17 mouse cellular contexts compared by ENCODE assay signal in genomic region chr14:75351626-75352025, GRCm38 (mm10).
"Had no signal": no experiment of that assay in that cellular context is flagged by ENCODE, and none has a peak within 500 bp of the region (broad histone marks: within the 10 kb centered on the region; RNA-seq: fewer than 3 reads in every experiment).

No protein-coding gene starts in this region.

- H3K4me2 ChIP-seq: lung, embryonic 15.5 days; midbrain, embryonic 13.5 days; midbrain, embryonic 15.5 days; neural tube, embryonic 12.5 days; stomach, embryonic 15.5 days had no signal

- DNase-seq: liver, postnatal 0 days; lung, adult 2 months; lung, postnatal 14 days; lung, postnatal 36 days; right cerebral cortex, postnatal 14 days; thymus, adult 2 months; thymus, postnatal 25 days; thymus, postnatal 4 days had no signal

- H3K9me3 ChIP-seq: lung, embryonic 15.5 days; megakaryocyte, embryonic 14.5 days; midbrain, embryonic 13.5 days; midbrain, embryonic 15.5 days; neural tube, embryonic 12.5 days; stomach, embryonic 15.5 days had no signal

- H3K27me3 ChIP-seq: lung, embryonic 15.5 days; megakaryocyte, embryonic 14.5 days; midbrain, embryonic 13.5 days; midbrain, embryonic 15.5 days; neural tube, embryonic 12.5 days; stomach, embryonic 15.5 days had no signal

- H3K9ac ChIP-seq: liver, postnatal 0 days; lung, embryonic 15.5 days; midbrain, embryonic 13.5 days; midbrain, embryonic 15.5 days; neural tube, embryonic 12.5 days; stomach, embryonic 15.5 days had no signal

- H3K4me3 ChIP-seq: lung, embryonic 15.5 days; megakaryocyte, embryonic 14.5 days; midbrain, embryonic 13.5 days; midbrain, embryonic 15.5 days; neural tube, embryonic 12.5 days; stomach, embryonic 15.5 days had no signal

- H3K27ac ChIP-seq: lung, embryonic 15.5 days; macrophage; midbrain, embryonic 13.5 days; midbrain, embryonic 15.5 days; neural tube, embryonic 12.5 days; stomach, embryonic 15.5 days; stomach, postnatal 0 days had no signal

- H3K36me3 ChIP-seq: lung, embryonic 15.5 days; midbrain, embryonic 13.5 days; midbrain, embryonic 15.5 days; neural tube, embryonic 12.5 days; stomach, embryonic 15.5 days had no signal

- H3K4me1 ChIP-seq: lung, embryonic 15.5 days; midbrain, embryonic 13.5 days; midbrain, embryonic 15.5 days; neural tube, embryonic 12.5 days; stomach, embryonic 15.5 days had no signal

- ATAC-seq: liver, postnatal 0 days; lung, postnatal 0 days; midbrain, embryonic 13.5 days; midbrain, embryonic 15.5 days had no signal
